Mouse (Mus musculus) left cerebral cortex, adult 2 months (tissue): ENCODE data around the gene Eomes. TPM values are rescaled to one million over a fixed set of nuclear protein-coding genes. Genes with fewer than 3 reads are reported as not detected.

Experiments used
- DNase-seq, 2 experiments: peaks; one replicate each; pipeline ENCODE4 v3.0.0; 2021 to 2022; ENCODE audit warnings: low spot score in 2 of 2, mixed read lengths in 1 of 2; ENCODE audit errors: extremely low spot score in 1 of 2
- H3K27ac ChIP-seq: fragments of 200-600 bp; 2 replicates; pipeline ENCODE4 v1.8.1; 2022
- H3K4me3 ChIP-seq: fragments of 200-600 bp; 2 replicates; pipeline ENCODE4 v1.8.1; 2022
- CTCF ChIP-seq: fragments of 200-600 bp; IDR thresholded peaks from 2 replicates; pipeline ENCODE4 v1.8.1; 2022; ENCODE audit warnings: antibody characterized with exemption, mild to moderate bottlenecking, moderate library complexity
- intact Hi-C: fragments of 180-260 bp; cut with DNase I; formaldehyde crosslinking; loops from one replicate; pipeline ENCODE4 v1.15.1; 2025
- total RNA-seq, 2 experiments: library from RNA; stranded (reverse); gene quantifications; 2 replicates each; pipeline ENCODE4 v1.2.3; 2021

Gene Eomes
- total RNA-seq, 2 experiments from 2014 or later = 0.16 TPM; not detected in 1

DNA sequence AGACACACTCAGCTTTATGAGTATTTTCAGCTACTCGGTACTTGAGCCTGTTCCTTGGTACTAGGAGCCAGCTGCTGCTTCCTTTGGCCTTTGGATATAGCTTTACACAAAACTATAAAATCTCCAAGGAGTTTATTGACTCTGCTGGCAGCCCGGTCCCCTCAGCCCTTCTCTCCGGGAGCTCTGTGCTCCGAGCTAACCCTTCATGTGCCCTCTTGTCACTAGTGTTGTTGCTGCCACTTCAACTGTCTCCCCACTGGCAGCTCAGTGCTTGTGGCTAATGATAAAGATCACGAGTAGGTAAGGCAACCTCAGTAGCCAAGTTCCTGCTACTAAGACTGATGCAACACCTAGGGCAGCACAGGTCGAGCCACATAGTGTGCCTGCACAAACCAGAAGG, 52.7 kb downstream of the Eomes start:
- Histone ChIP-seq H3K4me3 (no peak overlapping the region), H3K27ac (no peak overlapping the region)
- intact Hi-C loops = no loop called here
- TF ChIP-seq CTCF = no peak
- no peak for DNase-seq

DNA sequence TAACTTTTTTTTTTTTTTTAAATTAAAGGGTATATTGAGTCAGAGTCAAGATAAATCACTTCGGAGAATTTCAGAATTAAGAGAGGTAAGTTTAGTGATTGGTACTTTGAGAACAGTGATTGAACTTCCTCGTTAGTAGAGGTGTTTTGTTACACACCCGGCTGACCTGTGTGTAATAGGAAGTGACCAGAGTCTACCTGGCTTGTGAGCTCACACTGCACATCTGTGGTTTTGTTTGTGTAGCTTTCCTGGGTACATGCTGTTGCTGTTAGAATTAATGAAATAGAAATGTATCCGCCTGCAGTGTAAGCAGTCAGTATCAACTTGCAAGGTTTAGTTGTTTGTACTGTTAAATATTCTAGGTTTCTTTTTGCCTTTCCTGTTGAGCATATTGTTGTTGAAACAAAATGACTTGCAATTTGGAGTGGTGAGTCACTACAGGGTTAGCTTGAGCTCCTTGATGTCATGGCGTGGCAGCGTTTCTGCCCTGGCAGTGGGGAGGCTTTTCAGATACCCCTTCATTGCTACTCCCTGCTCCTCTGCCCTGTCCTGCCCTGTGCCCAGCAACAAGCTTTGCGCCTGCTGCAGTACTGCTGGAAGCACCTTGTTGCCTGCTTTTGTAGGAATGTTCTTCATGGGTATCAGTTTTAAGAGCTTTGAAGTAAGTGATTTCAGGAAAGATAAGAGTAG, 54.6 kb downstream of the Eomes start:
- Histone ChIP-seq H3K27ac (no peak overlapping the region), H3K4me3 (no peak overlapping the region)
- no peak for DNase-seq
- TF ChIP-seq CTCF = no peak
- intact Hi-C loops = no loop called here

Other genes starting within 250 kb of the Eomes start
- gene Golga4, start 28.1 kb downstream of the Eomes start, total RNA-seq = 100 to 1,000 TPM; 108 to 110 TPM
- 1 to 10 TPM; 8.2 to 8.3 TPM for gene Itga9, start 128.5 kb downstream of the Eomes start, total RNA-seq